Mouse (Mus musculus) liver (tissue): ENCODE measurements around the gene Cbfa2t2.

ENCODE experiments used
- DNase-seq: peaks from one replicate; pipeline ENCODE4 v3.0.0-alpha.2; 2020; ENCODE audit warnings: mixed read lengths

The Cbfa2t2 gene

DNA sequence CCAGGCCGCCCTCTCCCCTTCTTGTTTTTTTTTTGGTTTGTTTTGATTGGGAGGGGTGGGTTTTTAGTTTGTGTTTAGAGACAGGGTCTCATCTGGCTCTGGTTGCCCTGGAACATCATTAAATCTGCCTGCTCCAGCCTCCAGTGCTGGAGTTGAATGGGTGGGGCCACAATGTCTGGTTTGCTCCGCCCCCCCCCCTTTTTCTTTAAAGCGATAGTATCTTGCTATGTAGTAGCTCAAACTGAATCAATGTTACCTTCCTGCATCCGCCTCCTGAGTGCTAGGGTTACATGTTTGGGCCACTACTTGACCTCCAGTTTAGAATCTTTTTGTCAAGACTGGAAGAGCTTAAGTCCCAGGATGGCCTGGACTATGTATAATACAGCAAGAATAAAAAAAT lies 135.0 kb downstream of the Cbfa2t2 start:
- DNase-seq: no peak

DNA sequence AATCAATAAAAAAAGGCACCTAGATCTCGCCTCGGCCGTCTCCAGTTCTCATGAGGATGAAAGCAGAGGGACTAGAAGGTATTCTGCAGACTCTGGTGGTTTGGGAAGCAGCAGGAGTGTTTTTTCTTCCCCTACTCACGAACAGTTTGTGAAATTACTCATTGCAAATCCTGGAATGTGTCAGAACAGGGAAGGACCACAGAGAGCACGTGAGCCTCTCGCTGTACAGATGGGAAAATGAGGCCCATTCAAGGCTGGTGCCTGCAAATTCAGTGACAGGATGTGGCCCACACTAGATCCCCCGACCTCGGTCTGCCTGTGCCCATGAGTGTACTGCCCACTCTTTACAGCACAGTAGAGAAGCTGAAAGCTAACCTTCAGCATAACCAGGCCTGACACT lies 135.7 kb downstream of the Cbfa2t2 start:
- DNase-seq: no peak

DNA sequence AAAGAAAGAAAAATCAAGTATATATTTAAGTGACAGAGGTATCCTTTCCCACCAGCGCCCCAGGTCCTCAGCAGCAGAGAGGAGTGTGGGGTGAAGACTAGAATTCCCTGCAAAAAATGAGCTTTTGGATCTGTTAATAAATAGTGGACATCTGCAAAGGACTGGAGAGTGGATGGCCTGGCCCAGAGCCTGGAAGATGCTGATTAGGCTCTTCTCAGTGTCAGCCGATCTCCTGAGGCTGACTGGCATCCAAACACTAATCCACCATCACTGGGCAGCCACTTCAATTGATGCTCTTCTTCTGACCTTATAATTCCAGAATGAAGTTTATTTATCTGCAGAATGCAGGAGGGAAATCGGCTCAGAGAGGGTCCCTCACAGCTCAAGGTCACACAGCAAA lies 136.7 kb downstream of the Cbfa2t2 start:
- no peak for DNase-seq

DNA sequence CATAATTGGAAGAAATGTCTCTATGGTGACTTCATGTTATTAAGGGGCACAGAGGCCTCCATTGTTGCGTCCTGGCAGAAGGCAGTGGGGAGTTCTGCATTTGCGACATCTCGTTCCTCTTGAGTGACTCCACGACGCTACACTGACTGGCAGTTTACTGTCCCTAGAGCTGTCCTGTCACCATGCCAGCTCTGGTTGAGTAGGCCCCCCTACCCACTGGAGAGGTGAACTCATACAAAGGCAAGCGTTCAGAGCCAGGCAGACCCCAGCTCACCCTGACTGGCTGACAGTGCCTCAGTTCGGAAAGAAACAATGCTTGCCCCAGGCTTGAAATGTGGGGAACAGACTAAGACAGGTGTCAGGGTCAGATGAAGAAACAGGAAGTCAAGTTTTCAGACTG lies 138.0 kb downstream of the Cbfa2t2 start:
- no peak for DNase-seq

DNA sequence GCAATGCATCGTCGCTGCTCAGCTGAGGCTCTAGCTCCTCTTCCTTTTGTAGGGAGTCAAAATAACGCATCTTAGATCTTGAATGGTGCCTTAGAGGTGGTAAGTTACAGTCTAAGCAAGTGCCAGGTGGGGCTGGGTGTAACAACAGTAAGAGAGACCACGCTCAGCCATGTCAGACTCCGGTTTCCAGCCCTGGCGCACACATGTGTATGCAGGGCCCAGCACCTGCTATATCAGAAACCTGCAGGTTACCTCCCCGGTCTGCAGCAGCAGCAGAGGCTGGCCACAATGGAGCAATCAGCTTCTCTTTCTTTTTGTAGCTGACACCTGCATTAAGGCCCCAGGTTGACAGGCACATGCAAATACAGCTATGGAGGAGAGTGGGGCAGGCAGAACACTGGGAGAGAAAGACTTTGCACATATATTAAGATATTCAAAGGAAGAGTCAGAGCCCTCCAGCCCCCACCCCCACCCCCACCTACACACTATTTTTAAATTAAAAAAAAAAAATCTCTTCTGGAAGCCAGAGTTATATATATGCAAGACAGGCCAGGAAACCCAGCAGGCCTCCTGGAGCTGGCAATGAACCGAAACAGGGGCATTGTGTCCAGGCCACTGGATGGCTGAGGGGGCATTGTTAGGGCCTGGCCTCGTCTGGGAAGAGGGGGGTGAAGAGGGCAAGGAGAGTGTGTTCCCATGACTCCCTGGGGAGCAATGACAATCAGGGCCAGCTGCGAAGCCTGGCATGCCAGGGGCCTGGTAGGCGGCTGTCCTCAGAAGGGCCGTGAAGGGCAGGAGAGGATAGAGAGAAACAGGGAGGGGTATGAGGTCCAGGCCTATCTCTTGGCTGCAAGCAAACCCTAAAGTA lies 140.8 kb downstream of the Cbfa2t2 start:
- DNase-seq: no peak

DNA sequence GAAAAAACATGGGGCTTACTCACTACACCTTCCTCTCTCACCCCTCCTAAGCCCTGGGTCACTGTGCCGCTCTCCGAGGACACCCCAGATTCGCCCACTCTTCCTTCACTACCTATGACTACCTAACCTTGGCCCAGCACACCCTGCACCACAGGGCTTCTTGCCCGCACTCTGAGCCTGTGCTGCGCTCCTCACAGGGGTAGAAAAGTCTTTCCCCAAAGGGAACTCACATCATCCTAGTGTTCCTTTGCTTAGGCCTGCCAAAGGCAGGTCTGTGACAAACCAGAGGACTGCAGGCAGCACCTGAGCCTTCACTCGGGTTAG lies 141.4 kb downstream of the Cbfa2t2 start:
- DNase-seq: no peak

DNA sequence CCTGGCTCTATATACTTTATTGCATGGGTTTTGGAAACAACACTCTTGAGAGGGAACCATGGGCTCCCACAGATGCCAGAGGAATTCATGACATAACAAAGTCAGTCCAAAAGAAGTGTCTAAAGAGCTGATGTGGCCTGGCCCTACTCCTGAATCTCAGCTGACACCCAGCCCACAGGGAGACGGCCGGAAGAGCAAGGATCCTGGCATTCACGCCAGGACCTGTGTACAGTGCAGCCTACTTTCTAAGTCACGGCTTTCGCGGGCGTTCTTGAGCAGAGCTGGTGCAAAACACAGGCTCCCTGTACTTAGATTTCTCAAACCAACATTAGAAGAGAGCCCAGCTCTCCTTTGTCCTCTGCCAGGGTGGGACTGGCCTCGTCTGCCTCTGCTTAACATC lies 144.3 kb downstream of the Cbfa2t2 start:
- DNase-seq: no peak

DNA sequence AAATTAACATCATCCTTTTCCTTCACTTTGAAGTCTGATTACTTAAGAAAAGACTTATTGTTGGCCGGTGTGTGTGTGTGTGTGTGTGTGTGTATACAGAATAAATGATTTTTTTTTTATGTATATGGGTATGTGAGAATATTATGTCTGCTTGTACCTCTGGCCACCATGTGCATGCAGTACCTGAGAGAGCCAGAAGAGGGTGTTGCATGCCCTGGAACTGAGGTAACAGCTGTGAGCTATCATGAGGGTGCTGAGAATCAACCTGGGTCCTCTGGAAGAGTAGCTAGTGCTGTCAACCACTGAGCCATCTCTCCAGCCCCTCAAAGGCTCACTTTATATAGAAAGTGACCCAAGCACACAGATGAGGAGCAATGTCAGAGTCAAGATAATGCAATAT lies 145.1 kb downstream of the Cbfa2t2 start:
- no peak for DNase-seq

DNA sequence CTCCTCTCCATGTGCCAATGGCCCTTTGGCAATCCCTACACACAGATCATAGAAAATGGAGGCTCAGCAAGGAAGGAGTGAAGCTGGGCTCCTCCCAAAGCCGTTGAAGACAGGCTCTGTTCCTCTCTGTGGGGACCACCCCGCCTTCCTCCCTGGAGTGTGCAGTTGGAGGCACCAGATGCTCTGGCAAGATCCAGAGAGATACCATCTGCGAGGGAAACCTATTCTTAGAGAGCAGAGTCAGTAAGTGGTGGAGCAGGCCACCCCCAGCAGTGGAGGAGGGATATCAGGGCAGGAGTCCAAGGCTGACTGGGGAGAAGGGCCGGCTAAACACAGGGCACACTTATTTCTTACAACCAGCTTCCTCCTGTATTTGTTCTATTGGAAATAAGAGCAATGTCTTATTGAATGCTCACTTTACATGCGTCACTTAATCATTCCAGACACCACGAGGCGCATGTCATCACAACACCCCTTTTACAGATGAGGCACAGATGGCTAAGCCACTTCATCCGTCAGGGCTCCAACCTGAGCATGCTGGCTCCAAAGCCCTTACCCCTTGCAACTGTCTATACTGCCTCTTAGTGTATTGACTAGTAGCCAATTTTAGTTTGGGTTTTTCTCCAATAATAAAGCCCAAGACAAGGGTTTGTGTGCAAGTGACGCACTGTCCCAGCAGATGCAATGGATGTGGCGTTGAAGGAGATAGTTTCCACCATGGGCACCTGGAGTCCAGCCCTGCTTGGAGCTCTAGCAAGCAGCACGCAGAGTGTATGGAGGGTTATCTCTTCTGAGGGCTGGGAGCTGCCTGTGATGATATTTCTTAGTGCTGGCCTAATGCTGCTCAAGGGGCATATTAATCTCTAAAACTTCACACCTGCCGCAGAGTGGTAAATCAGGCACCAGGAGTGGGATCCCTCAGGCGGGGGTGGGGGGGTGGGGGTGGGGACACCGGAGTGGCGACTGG lies 147.9 kb downstream of the Cbfa2t2 start:
- DNase-seq: peak; percentile 44

DNA sequence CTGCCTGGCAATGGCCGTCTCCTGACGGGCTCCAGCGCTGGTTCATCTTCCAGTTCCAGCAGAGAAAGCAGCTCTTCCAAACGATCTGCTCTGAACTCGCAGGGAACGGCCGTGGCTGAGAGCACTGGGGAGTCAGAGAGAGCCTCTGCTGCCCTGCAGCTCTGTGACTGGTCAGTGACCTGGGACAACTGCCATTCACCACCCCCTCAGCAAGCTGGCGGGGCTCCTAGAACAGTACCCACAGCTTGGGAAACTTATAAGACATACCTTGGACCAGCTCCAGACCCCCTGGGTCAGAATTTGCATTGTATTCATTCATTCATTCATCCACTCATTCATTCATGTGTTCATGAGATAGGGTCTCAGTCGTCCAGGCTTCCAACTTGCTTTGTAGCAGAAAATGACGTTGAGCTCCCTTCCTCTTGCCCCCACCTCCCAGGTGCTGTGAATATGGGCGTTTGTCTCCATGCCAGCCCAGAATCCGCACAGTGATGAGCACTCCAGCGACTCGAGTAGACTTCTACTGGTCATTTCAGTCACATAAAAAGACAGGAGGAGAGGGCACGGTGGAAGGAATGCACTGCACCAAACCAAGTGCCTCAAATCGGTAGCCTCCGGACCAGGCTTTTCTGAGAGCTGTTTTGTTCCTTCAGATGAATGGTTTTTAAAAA lies 148.8 kb downstream of the Cbfa2t2 start:
- no peak for DNase-seq

DNA sequence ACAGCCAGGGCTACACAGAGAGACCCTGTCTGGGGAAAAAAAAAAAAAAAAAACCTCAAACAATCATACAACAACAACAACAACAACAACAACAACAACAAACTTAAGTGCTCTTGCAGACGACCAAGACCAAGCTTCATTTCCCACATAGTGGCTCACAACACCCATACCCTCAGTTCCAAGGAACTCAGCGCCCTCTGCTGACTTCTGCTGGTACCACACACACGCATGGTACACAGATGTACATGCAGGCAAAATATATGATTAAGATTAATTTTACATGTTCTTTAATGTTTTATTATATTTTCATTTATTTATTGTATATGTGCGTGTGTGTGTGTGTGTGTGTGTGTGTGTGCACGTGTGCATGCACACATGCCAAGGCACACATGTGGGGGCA lies 150.1 kb downstream of the Cbfa2t2 start:
- DNase-seq: peak; percentile 74
